Mouse (Mus musculus): ENCODE data around the gene Pkig.

Gene Pkig

GRCm38 (mm10) chr2:163760589-163760988, 102.4 kb downstream of the Pkig start:
- no peak for DNase-seq (ENCODE audit: low spot score)

GRCm38 (mm10) chr2:163761402-163761801, 103.2 kb downstream of the Pkig start:
- DNase-seq (ENCODE audit: low spot score): no peak

- no peak for DNase-seq (ENCODE audit: low spot score)
Observed at GRCm38 (mm10) chr2:163766261-163766660, 108.1 kb downstream of the Pkig start.

GRCm38 (mm10) chr2:163766890-163767289, 108.7 kb downstream of the Pkig start:
- DNase-seq (ENCODE audit: low spot score): no peak

- no peak for DNase-seq (ENCODE audit: low spot score)
Observed at GRCm38 (mm10) chr2:163770731-163771130, 112.5 kb downstream of the Pkig start.

Measured in retina, embryonic 14.5 days (tissue).